Mouse (Mus musculus) forebrain, embryonic 12.5 days (tissue): Measurements from ENCODE around the gene Zbtb8os. TPM values are rescaled to one million over a fixed set of nuclear protein-coding genes. Genes with fewer than 3 reads are reported as not detected.

ENCODE experiments used
- ATAC-seq: fragments of 200-750 bp; cut with Nextera tagmentation; 2 replicates; pipeline ENCODE4 v1.8.0; 2017; ENCODE audit warnings: moderate TSS enrichment; ENCODE audit not compliant: low FRiP score
- H3K27ac ChIP-seq: fragments of 300-500 bp; sonication (generic); 2 replicates; pipeline ENCODE4 v1.5.1; 2016; ENCODE audit warnings: mild to moderate bottlenecking
- H3K27me3 ChIP-seq: fragments of 300-500 bp; sonication (generic); 2 replicates; pipeline ENCODE4 v1.6.1; 2016; ENCODE audit warnings: mild to moderate bottlenecking
- H3K36me3 ChIP-seq: fragments of 300-500 bp; sonication (generic); replicated peaks from 2 replicates; pipeline ENCODE4 v1.6.1; 2016; ENCODE audit warnings: mild to moderate bottlenecking
- H3K4me1 ChIP-seq: fragments of 300-500 bp; sonication (generic); 2 replicates; pipeline ENCODE4 v1.6.1; 2016
- H3K4me2 ChIP-seq: fragments of 300-500 bp; sonication (generic); 2 replicates; pipeline ENCODE4 v1.6.1; 2016; ENCODE audit warnings: mild to moderate bottlenecking, moderate library complexity
- H3K4me3 ChIP-seq: fragments of 300-500 bp; sonication (generic); replicated peaks from 2 replicates; pipeline ENCODE4 v1.5.1; 2016; ENCODE audit warnings: mild to moderate bottlenecking
- H3K9ac ChIP-seq: fragments of 300-500 bp; sonication (generic); 2 replicates; pipeline ENCODE4 v1.6.1; 2016; ENCODE audit warnings: mild to moderate bottlenecking
- H3K9me3 ChIP-seq: fragments of 300-500 bp; sonication (generic); 2 replicates; pipeline ENCODE4 v1.6.1; 2016
- WGBS: fragments of 180-500 bp; shearing (Covaris S2); methylation state at CpG from one replicate; pipeline ENCODE4 v1.1.7; 2016; 5-methylcytosine and 5-hydroxymethylcytosine counted together
- polyA plus RNA-seq: library from polyadenylated mRNA; unstranded; fragments of >200 nt; fragmentation: Nextera tagmentation; extraction: Ambion mirVana; gene quantifications from 2 replicates; pipeline ENCODE4 v1.2.1, GENCODE M21; 2016

The Zbtb8os gene
- polyA plus RNA-seq, 1 experiment from 2014 or later: 36.2 TPM

GRCm38 (mm10) chr4:129299121-129299520 lies 36.4 kb upstream of the Zbtb8os start:
- ATAC-seq: no peak
- H3K9me3 ChIP-seq: no peaks in the 10 kb centered on the region
- H3K9ac ChIP-seq: no peak overlapping the region
- 49% methylated on average over 10 of the region's 10 CpGs for WGBS
- no peaks in the 10 kb centered on the region for H3K36me3 ChIP-seq
- no peak overlapping the region for H3K4me3 ChIP-seq
- peaks cover 16% of the 10 kb centered on the region for H3K4me1 ChIP-seq
- H3K27ac ChIP-seq: no peak overlapping the region
- H3K27me3 ChIP-seq: no peaks in the 10 kb centered on the region
- no peak overlapping the region for H3K4me2 ChIP-seq

DNA sequence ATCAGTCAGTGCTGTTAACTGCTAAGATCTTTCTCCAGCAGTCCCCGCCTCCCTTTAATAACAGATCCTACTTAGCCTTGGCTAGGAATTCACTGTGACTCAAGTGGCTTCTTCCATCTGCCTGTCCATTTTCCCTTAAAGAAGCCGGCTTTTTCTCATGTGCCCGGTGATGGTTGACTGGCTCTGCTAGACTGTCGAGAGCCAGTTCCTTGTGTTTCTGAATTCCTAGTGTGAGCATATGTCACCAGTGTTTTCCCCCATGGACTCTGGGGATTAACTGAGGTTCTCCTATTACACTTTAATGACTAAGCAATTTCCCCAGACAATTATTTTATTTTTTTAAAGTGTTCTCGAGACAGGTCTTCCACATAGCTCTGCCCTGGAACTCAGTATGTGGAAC lies 32.1 kb upstream of the Zbtb8os start:
- H3K36me3 ChIP-seq: peaks cover 27% of the 10 kb centered on the region
- H3K9me3 ChIP-seq: no peaks in the 10 kb centered on the region
- H3K4me2 ChIP-seq: no peak overlapping the region
- H3K27ac ChIP-seq: 0 out of 2 replicates have a peak overlapping the region, but pooled peaks have one; percentile 9
- peaks cover 11% of the 10 kb centered on the region for H3K4me1 ChIP-seq
- 73% methylated on average over 5 of the region's 5 CpGs for WGBS
- no peak overlapping the region for H3K4me3 ChIP-seq
- H3K27me3 ChIP-seq: no peaks in the 10 kb centered on the region
- H3K9ac ChIP-seq: no peak overlapping the region
- no peak for ATAC-seq

DNA sequence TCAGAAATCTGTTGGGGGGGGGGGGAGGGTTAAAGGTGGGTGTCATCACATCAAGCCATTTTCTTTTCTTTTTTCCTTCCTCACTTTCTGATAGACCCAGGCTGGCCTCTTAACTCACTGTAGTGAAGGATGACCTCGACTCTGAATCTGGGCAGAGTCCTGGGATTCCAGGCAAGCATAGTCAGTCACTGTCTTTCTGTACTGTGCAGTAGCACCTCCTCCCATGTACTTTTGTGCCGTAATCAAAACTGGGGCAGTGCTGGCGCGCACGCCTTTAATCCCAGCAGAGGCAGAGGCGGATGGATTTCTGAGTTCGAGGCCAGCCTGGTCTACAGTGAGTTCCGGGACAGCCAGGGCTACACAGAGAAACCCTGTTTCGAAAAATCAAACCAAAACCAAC lies 31.7 kb upstream of the Zbtb8os start:
- WGBS: 90% methylated on average over 9 of the region's 9 CpGs
- H3K9me3 ChIP-seq: no peaks in the 10 kb centered on the region
- H3K9ac ChIP-seq: no peak overlapping the region
- ATAC-seq: no peak
- H3K4me3 ChIP-seq: no peak overlapping the region
- H3K36me3 ChIP-seq: peaks cover 31% of the 10 kb centered on the region
- no peak overlapping the region for H3K27ac ChIP-seq
- H3K27me3 ChIP-seq: no peaks in the 10 kb centered on the region
- H3K4me2 ChIP-seq: no peak overlapping the region
- peaks cover 7% of the 10 kb centered on the region for H3K4me1 ChIP-seq

- no peak overlapping the region for H3K4me3 ChIP-seq
- no peak for ATAC-seq
- WGBS: 91% methylated on average over 1 of the region's 1 CpGs
Measured at GRCm38 (mm10) chr4:129304306-129304705, 31.2 kb upstream of the Zbtb8os start.

GRCm38 (mm10) chr4:129307936-129308335 lies 27.6 kb upstream of the Zbtb8os start:
- no peak overlapping the region for H3K27ac ChIP-seq
- 88% methylated on average over 1 of the region's 1 CpGs for WGBS
- no peaks in the 10 kb centered on the region; the same call in 1 of the 2 replicates for H3K4me1 ChIP-seq
- H3K4me2 ChIP-seq: no peak overlapping the region
- peaks cover 65% of the 10 kb centered on the region for H3K36me3 ChIP-seq
- no peak overlapping the region for H3K9ac ChIP-seq
- no peaks in the 10 kb centered on the region for H3K27me3 ChIP-seq
- H3K9me3 ChIP-seq: no peaks in the 10 kb centered on the region
- no peak for ATAC-seq
- no peak overlapping the region for H3K4me3 ChIP-seq

More at GRCm38 (mm10) chr4:129304306-129304705, 31.2 kb upstream of the Zbtb8os start:
- no peak overlapping the region for H3K9ac ChIP-seq
- H3K27ac ChIP-seq: no peak overlapping the region
- H3K4me2 ChIP-seq: no peak overlapping the region
- peaks cover 2% of the 10 kb centered on the region for H3K4me1 ChIP-seq
- H3K36me3 ChIP-seq: peaks cover 36% of the 10 kb centered on the region
- H3K27me3 ChIP-seq: no peaks in the 10 kb centered on the region
- no peaks in the 10 kb centered on the region for H3K9me3 ChIP-seq

GRCm38 (mm10) chr4:129313886-129314285 lies 21.6 kb upstream of the Zbtb8os start:
- H3K4me3 ChIP-seq: no peak overlapping the region
- H3K4me1 ChIP-seq: no peaks in the 10 kb centered on the region
- ATAC-seq: no peak
- H3K9me3 ChIP-seq: no peaks in the 10 kb centered on the region
- 79% methylated on average over 3 of the region's 3 CpGs for WGBS
- peaks cover 89% of the 10 kb centered on the region for H3K36me3 ChIP-seq
- H3K27me3 ChIP-seq: no peaks in the 10 kb centered on the region
- no peak overlapping the region for H3K4me2 ChIP-seq
- no peak overlapping the region for H3K27ac ChIP-seq
- H3K9ac ChIP-seq: no peak overlapping the region

DNA sequence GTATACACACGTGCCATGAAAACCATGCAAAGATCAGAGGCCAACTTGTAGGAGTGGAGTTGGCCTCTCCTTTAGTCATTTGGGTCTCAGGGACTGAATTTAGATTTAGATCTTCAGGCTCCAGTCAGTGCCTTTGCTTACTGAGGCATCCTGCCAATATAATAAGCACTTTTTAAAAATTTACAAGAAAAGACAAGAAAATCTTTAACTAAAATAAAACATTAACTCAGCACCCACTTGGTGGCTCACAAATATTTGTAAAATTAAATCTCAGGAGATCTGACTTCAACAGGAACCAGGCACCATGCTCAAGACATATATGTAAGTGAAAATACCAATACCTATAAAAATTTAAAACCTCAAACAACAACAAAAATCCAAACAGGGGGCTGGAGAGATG lies 14.6 kb upstream of the Zbtb8os start:
- H3K4me1 ChIP-seq: no peaks in the 10 kb centered on the region
- WGBS: 90% methylated on average over 1 of the region's 1 CpGs
- peaks cover 76% of the 10 kb centered on the region for H3K36me3 ChIP-seq
- H3K27me3 ChIP-seq: no peaks in the 10 kb centered on the region
- H3K9me3 ChIP-seq: no peaks in the 10 kb centered on the region
- H3K27ac ChIP-seq: no peak overlapping the region
- no peak overlapping the region for H3K4me3 ChIP-seq
- ATAC-seq: no peak
- no peak overlapping the region for H3K9ac ChIP-seq
- H3K4me2 ChIP-seq: no peak overlapping the region

DNA sequence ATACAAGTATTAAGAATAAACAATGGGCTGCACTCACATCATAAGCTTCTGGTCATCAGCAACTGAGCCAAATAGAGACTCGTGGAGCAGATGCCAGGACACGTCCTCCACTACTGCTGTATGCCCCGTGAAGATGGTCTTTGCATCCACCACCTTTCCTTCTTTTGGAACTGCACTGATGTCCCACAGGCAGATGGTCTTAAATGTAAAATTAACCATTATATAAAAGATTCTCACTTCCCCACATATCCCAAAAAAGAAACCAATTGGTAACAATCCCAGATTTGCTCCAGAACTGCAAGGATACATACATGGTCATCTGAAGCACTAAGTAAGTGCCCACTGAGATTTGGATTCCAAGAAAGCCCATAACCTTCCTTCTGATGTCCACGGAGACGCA lies 13.5 kb upstream of the Zbtb8os start:
- H3K9ac ChIP-seq: no peak overlapping the region
- no peaks in the 10 kb centered on the region for H3K27me3 ChIP-seq
- no peak overlapping the region for H3K4me2 ChIP-seq
- no peak for ATAC-seq
- 91% methylated on average over 5 of the region's 5 CpGs for WGBS
- no peak overlapping the region for H3K27ac ChIP-seq
- no peak overlapping the region for H3K4me3 ChIP-seq
- peaks cover 5% of the 10 kb centered on the region for H3K4me1 ChIP-seq
- peaks cover 77% of the 10 kb centered on the region for H3K36me3 ChIP-seq
- no peaks in the 10 kb centered on the region for H3K9me3 ChIP-seq

DNA sequence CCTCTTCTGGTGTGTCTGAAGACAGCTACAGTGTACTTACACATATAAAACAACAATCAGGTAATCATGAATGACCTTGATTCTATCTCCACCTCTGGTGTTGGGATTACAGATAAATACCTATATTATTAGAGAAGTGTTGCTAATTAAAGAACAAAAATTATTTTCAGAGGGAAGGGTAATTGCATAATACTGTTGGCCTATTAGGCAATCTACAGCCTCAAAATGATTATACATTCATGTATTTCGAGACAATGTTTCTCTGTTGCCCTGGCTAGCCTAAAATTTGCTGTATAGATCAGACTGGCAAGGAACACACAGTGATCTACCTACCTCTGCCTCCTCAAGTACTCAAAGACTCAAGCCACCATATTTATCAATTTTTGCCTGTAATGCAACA lies 12.0 kb upstream of the Zbtb8os start:
- WGBS: 94% methylated on average over 1 of the region's 1 CpGs

GRCm38 (mm10) chr4:129324756-129325155 lies 10.7 kb upstream of the Zbtb8os start:
- H3K36me3 ChIP-seq: peaks cover 76% of the 10 kb centered on the region
- 93% methylated on average over 1 of the region's 1 CpGs for WGBS

More for the DNA sequence above, 12.0 kb upstream of the Zbtb8os start:
- H3K4me3 ChIP-seq: no peak overlapping the region
- no peak overlapping the region for H3K27ac ChIP-seq
- ATAC-seq: no peak
- peaks cover 77% of the 10 kb centered on the region for H3K36me3 ChIP-seq
- no peak overlapping the region for H3K4me2 ChIP-seq
- H3K9me3 ChIP-seq: no peaks in the 10 kb centered on the region
- no peaks in the 10 kb centered on the region for H3K27me3 ChIP-seq
- H3K9ac ChIP-seq: no peak overlapping the region
- peaks cover 5% of the 10 kb centered on the region for H3K4me1 ChIP-seq

GRCm38 (mm10) chr4:129326191-129326590 lies 9.3 kb upstream of the Zbtb8os start:
- 80% methylated on average over 1 of the region's 1 CpGs for WGBS
- no peak overlapping the region for H3K27ac ChIP-seq
- no peaks in the 10 kb centered on the region for H3K27me3 ChIP-seq
- no peak overlapping the region for H3K4me2 ChIP-seq
- no peak overlapping the region for H3K4me3 ChIP-seq
- no peaks in the 10 kb centered on the region for H3K9me3 ChIP-seq
- H3K4me1 ChIP-seq: peaks cover 13% of the 10 kb centered on the region
- H3K9ac ChIP-seq: no peak overlapping the region
- H3K36me3 ChIP-seq: peaks cover 75% of the 10 kb centered on the region
- ATAC-seq: no peak

More at GRCm38 (mm10) chr4:129324756-129325155, 10.7 kb upstream of the Zbtb8os start:
- ATAC-seq: no peak
- H3K9ac ChIP-seq: no peak overlapping the region
- no peak overlapping the region for H3K4me2 ChIP-seq
- no peak overlapping the region for H3K4me3 ChIP-seq
- no peaks in the 10 kb centered on the region for H3K9me3 ChIP-seq
- H3K27me3 ChIP-seq: no peaks in the 10 kb centered on the region
- H3K27ac ChIP-seq: no peak overlapping the region
- peaks cover 5% of the 10 kb centered on the region for H3K4me1 ChIP-seq

DNA sequence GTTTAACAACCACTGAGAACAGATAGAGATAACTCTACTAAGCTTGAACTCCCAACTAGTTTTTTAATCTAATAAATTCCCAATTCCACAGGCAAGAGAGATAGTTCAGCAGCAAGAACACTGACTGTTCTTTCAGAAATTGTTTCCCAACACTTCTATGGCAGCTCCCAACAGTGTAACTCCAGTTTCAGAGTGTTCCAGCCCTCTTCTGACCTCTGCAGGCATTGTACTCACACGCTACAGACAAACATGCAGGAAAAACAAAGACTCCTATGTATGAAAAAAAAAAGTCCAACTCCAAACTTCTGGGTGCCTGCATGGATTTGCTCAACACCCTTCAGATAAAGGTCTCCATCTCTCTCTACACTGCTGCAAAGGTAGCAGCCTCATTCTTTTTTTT lies 2.6 kb upstream of the Zbtb8os start:
- WGBS: 39% methylated on average over 1 of the region's 1 CpGs
- Histone ChIP-seq H3K4me2 (peak overlapping the region; percentile 63), H3K27me3 (no peaks in the 10 kb centered on the region), H3K9ac (peak overlapping the region; percentile 18; the same call in 1 of the 2 replicates), H3K4me3 (peak overlapping the region; percentile 96), H3K36me3 (peaks cover 51% of the 10 kb centered on the region), H3K9me3 (no peaks in the 10 kb centered on the region), H3K27ac (no peak overlapping the region), H3K4me1 (peaks cover 42% of the 10 kb centered on the region)
- ATAC-seq: no peak

DNA sequence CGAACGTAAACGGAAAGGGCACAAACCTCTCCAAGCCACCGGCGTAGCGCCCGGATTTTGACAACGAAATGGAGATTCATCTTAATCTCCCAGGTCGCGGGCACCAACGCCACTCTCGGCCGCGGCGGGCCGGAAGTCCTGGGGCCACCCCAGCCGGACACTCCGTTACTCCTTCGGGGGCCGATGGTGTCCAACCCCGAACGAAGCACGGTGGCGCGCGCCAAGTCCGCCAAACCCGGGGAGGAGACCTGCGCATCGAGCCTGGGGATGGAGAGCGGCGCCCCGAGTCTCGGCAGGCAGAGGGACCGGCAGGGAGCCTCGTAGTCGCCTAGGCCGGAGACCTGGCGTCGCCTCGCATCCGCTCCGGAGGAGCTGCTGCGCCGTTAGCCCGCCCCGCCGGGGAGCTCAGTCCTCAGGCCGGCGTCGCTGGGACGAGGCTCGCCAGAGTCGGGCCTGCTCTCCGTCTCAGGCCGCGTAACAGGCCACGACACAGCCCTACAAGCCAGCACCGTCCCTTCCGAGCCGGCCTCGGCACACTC lies 749 bp upstream of the Zbtb8os start:
- H3K4me3 ChIP-seq: peak overlapping the region; percentile 96
- no peaks in the 10 kb centered on the region for H3K27me3 ChIP-seq
- peak; percentile 24 for ATAC-seq
- peaks cover 35% of the 10 kb centered on the region for H3K36me3 ChIP-seq
- peaks cover 42% of the 10 kb centered on the region for H3K4me1 ChIP-seq
- peak overlapping the region; percentile 88 for H3K9ac ChIP-seq
- peak overlapping the region; percentile 96 for H3K27ac ChIP-seq
- 1% methylated on average over 62 of the region's 62 CpGs for WGBS
- H3K9me3 ChIP-seq: no peaks in the 10 kb centered on the region
- peak overlapping the region; percentile 63 for H3K4me2 ChIP-seq
